In the genomic region with DNA sequence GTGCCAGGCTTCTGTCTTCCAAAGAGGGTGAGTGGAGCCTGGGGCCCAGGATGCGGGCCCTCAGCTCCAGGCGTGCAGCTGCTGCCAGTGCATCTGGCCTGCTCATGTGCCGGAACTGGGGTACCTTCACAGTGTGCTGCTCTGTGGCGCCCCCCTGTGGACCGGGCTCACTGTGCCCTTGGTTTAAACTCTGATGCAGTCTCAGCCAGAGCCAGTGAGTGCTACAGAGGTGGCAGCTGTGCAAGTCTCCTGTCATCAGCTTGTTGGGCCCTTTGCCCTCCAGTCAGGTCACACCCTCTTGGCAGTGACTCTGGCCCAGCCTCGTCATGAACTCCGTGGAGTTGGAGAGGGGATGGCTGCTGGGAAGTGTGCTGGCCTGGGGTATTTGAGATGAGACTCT, we compare ENCODE assay signal across 10 mouse cellular contexts. TPM values are rescaled to one million over a fixed set of nuclear protein-coding genes. Genes with fewer than 3 reads are reported as not detected.
DNase-seq lines count a peak whose midpoint lies in the region; ATAC-seq and TF ChIP-seq lines count a peak whose summit lies in the region.
"Had no signal": no experiment of that assay in that cellular context is flagged by ENCODE, and none has a peak within 500 bp of the region (broad histone marks: within the 10 kb centered on the region; RNA-seq: fewer than 3 reads in every experiment).

No protein-coding gene starts in this region.

- 78% methylated on average over 7 of the region's 7 CpGs for WGBS in forebrain, embryonic 15.5 days

- ATAC-seq in common myeloid progenitor, adult 5-6 weeks (replicated peaks; ENCODE audit: low read depth, poor library complexity, severe bottlenecking): peak; percentile 59
- no peak for ATAC-seq in forebrain, embryonic 15.5 days (replicated peaks)

- H3K4me1 ChIP-seq in forebrain, embryonic 15.5 days: no peaks in the 10 kb centered on the region

- no peak overlapping the region for H3K4me3 ChIP-seq in left cerebral cortex, adult 2 months
- H3K4me3 ChIP-seq in forebrain, embryonic 15.5 days: no peak overlapping the region
- H3K4me3 ChIP-seq: erythroblast, embryonic 14.5 days; myocyte had no signal

- intact Hi-C loops in left cerebral cortex, adult 2 months (cut with DNase I): loop anchor here (5.0 kb wide), 1 partner anchor 43 kb away; no protein-coding TSS in a partner anchor
- intact Hi-C loops in left cerebral cortex, postnatal 36 days (cut with DNase I): no loop called here
- intact Hi-C loops in heart, postnatal 25 days (cut with DNase I): no loop called here

- TF ChIP-seq CTCF in left cerebral cortex, adult 2 months (IDR thresholded peaks at IDR 0.05): peak; percentile 51

- H3K27ac ChIP-seq in left cerebral cortex, adult 2 months: no peak overlapping the region
- no peak overlapping the region for H3K27ac ChIP-seq in forebrain, embryonic 15.5 days (replicated peaks)

- DNase-seq in left cerebral cortex, adult 2 months (ENCODE audit: extremely low spot score in 1 of 2, low spot score in 2 of 2): no peak
- DNase-seq in left cerebral cortex, postnatal 36 days (ENCODE audit: low spot score in 2 of 2): no peak
- peak; percentile 41 for DNase-seq in MN1 (ENCODE audit: low spot score)
- peak; percentile 42 for DNase-seq in heart, postnatal 25 days (ENCODE audit: low spot score)
- DNase-seq in mesoderm, embryonic 11.5 days (ENCODE audit: low read depth, low spot score): peak; percentile 31
- DNase-seq in frontal cortex, postnatal 25 days (ENCODE audit: low spot score in 2 of 2): no peak

- H3K36me3 ChIP-seq in forebrain, embryonic 15.5 days: peaks cover 89% of the 10 kb centered on the region

- H3K4me2 ChIP-seq in forebrain, embryonic 15.5 days (replicated peaks): no peak overlapping the region

- no peaks in the 10 kb centered on the region for H3K27me3 ChIP-seq in forebrain, embryonic 15.5 days

- no peaks in the 10 kb centered on the region for H3K9me3 ChIP-seq in forebrain, embryonic 15.5 days

- H3K9ac ChIP-seq in forebrain, embryonic 15.5 days (replicated peaks): no peak overlapping the region

RNA-seq across cellular contexts. Expression of gene Rab35, which starts 16.8 kb away (rescaled TPM):
- 100 to 1,000 TPM in 1 of 2 experiments, 10 to 100 TPM in 1; 99.5 to 101 TPM for total RNA-seq in left cerebral cortex, adult 2 months (2021)
- total RNA-seq in left cerebral cortex, postnatal 36 days (2021): 100 to 1,000 TPM in 1 of 2 experiments, 10 to 100 TPM in 1; 96.7 to 106 TPM
- total RNA-seq in common myeloid progenitor, adult 5-6 weeks (2017): 38.2 and 38.4 TPM in 2 replicates
- 10 to 100 TPM; 43.2 to 44.8 TPM for total RNA-seq in heart, postnatal 25 days (2021)
- 18.9 and 22.1 TPM in 2 replicates for polyA plus RNA-seq in forebrain, embryonic 15.5 days (2015; fragmentation: Nextera tagmentation; extraction: Ambion mirVana)

RNA-seq across cellular contexts. Expression of gene Gcn1l1, which starts 49.9 kb away (rescaled TPM):
- 10 to 100 TPM; 70.7 to 73.2 TPM for total RNA-seq in left cerebral cortex, adult 2 months (2021)
- total RNA-seq in left cerebral cortex, postnatal 36 days (2021): 10 to 100 TPM; 61.2 to 69.0 TPM
- 32.6 and 41.8 TPM in 2 replicates for total RNA-seq in common myeloid progenitor, adult 5-6 weeks (2017)
- 10 to 100 TPM; 38.4 to 42.8 TPM for total RNA-seq in heart, postnatal 25 days (2021)
- polyA plus RNA-seq in forebrain, embryonic 15.5 days (2015; fragmentation: Nextera tagmentation; extraction: Ambion mirVana): 43.8 and 46.1 TPM in 2 replicates

RNA-seq across cellular contexts. Expression of gene Rplp0, which starts 55.7 kb away (rescaled TPM):
- total RNA-seq in left cerebral cortex, adult 2 months (2021): 100 to 1,000 TPM; 183 to 187 TPM
- total RNA-seq in left cerebral cortex, postnatal 36 days (2021): 100 to 1,000 TPM; 173 to 213 TPM
- 1,584 and 1,794 TPM in 2 replicates for total RNA-seq in common myeloid progenitor, adult 5-6 weeks (2017)
- total RNA-seq in heart, postnatal 25 days (2021): 100 to 1,000 TPM; 651 to 667 TPM
- 1,000 and 1,018 TPM in 2 replicates for polyA plus RNA-seq in forebrain, embryonic 15.5 days (2015; fragmentation: Nextera tagmentation; extraction: Ambion mirVana)

Comparison
In these comparisons a context has a peak if more than half of its experiments do, and no peak if none do; other contexts are left out.
1. DNase-seq: peak in MN1 (single experiment), heart, postnatal 25 days (single experiment) and mesoderm, embryonic 11.5 days (single experiment); none in left cerebral cortex, adult 2 months (0 of 2), left cerebral cortex, postnatal 36 days (0 of 2) and frontal cortex, postnatal 25 days (0 of 2).